Mouse (Mus musculus) ES-Bruce4 (cell line): Measurements from ENCODE around the gene Panx3. TPM values are rescaled to one million over a fixed set of nuclear protein-coding genes. Genes with fewer than 3 reads are reported as not detected.

ENCODE experiments used
- H3K27ac ChIP-seq: 2 replicates; pipeline ENCODE4 v1.5.1; 2012; ENCODE audit warnings: low read length, inconsistent platforms; ENCODE audit not compliant: insufficient read depth
- H3K27me3 ChIP-seq: 2 replicates; pipeline ENCODE4 v1.6.1; 2012; ENCODE audit warnings: mild to moderate bottlenecking, low read length, inconsistent platforms; ENCODE audit not compliant: control insufficient read depth, poor library complexity, insufficient read depth, severe bottlenecking
- H3K36me3 ChIP-seq: 2 replicates; pipeline ENCODE4 v1.6.1; 2012; ENCODE audit warnings: inconsistent platforms, mild to moderate bottlenecking, low read length, moderate library complexity; ENCODE audit not compliant: control insufficient read depth, poor library complexity, insufficient read depth, severe bottlenecking
- H3K4me1 ChIP-seq: one replicate; pipeline ENCODE4 v1.8.1; 2011; ENCODE audit warnings: low read length; ENCODE audit not compliant: control insufficient read depth, insufficient read depth
- H3K4me3 ChIP-seq: 2 replicates; pipeline ENCODE4 v1.5.1; 2011; ENCODE audit warnings: low read depth, mild to moderate bottlenecking, low read length
- H3K9ac ChIP-seq: 2 replicates; pipeline ENCODE4 v1.6.1; 2012; ENCODE audit warnings: low read depth, mild to moderate bottlenecking, inconsistent platforms; ENCODE audit not compliant: poor library complexity, severe bottlenecking
- H3K9me3 ChIP-seq: replicated peaks from 2 replicates; pipeline ENCODE4 v1.6.1; 2012; ENCODE audit warnings: mild to moderate bottlenecking, low read length, inconsistent platforms; ENCODE audit not compliant: control insufficient read depth, poor library complexity, insufficient read depth, severe bottlenecking
- CTCF ChIP-seq: IDR thresholded peaks from one replicate; pipeline ENCODE4 v1.8.1; 2011; ENCODE audit warnings: low read depth, low read length
- EP300 ChIP-seq: IDR thresholded peaks from 2 replicates; pipeline ENCODE4 v1.6.1; 2011; ENCODE audit warnings: low read depth, low read length; ENCODE audit not compliant: insufficient read depth
- POLR2A ChIP-seq: IDR thresholded peaks from one replicate; pipeline ENCODE4 v1.8.1; 2011; ENCODE audit warnings: low read length; ENCODE audit not compliant: insufficient read depth
- polyA plus RNA-seq: library from polyadenylated mRNA; stranded (reverse); fragments of >200 nt; gene quantifications from 2 replicates; pipeline ENCODE4 v1.2.4, GENCODE M21; 2011; ENCODE audit warnings: low read depth; ENCODE audit not compliant: missing spikeins, insufficient read depth, insufficient read length

Panx3 gene
- polyA plus RNA-seq, 1 experiment, result not detected

DNA sequence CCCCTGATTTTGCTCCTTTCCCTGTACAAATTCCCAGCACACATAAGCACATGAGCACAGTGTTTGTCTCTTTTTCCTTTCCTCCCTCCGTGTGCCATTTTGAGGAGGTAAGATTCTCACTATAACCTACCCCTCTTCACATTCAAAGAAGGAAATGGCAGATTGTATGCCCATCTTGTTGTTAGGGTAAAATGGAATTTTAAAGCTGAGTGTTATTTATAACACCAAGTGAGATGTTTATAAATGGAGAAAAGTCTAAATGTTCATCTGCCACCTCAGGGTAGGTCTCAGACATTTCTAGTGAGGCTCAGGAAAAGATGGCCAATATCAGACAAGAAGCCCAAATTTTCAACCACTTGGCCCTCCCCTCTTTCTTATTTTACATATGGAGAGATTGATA lies 44.5 kb downstream of the Panx3 start:
- TF ChIP-seq EP300 (no peak), POLR2A (no peak), CTCF (no peak)
- Histone ChIP-seq H3K27ac (no peak overlapping the region), H3K4me1 (no peaks in the 10 kb centered on the region), H3K4me3 (no peak overlapping the region), H3K36me3 (no peaks in the 10 kb centered on the region), H3K27me3 (no peaks in the 10 kb centered on the region), H3K9ac (no peak overlapping the region), H3K9me3 (no peaks in the 10 kb centered on the region)

- TF ChIP-seq CTCF, result no peak
- no peak for TF ChIP-seq POLR2A
- no peak for TF ChIP-seq EP300
- no peak overlapping the region for H3K9ac ChIP-seq
- H3K9me3 ChIP-seq, result no peaks in the 10 kb centered on the region
- H3K27me3 ChIP-seq, result no peaks in the 10 kb centered on the region
- no peaks in the 10 kb centered on the region for H3K4me1 ChIP-seq
- H3K27ac ChIP-seq, result no peak overlapping the region
- no peak overlapping the region for H3K4me3 ChIP-seq
- no peaks in the 10 kb centered on the region for H3K36me3 ChIP-seq
These were observed 45.1 kb downstream of the Panx3 start for GRCm38 (mm10) chr9:37623981-37624380.

- no peaks in the 10 kb centered on the region for H3K27me3 ChIP-seq
- no peak overlapping the region for H3K4me3 ChIP-seq
- H3K27ac ChIP-seq, result no peak overlapping the region
- H3K9me3 ChIP-seq, result no peaks in the 10 kb centered on the region
- TF ChIP-seq POLR2A, result no peak
- no peak for TF ChIP-seq EP300
- TF ChIP-seq CTCF, result no peak
- no peaks in the 10 kb centered on the region for H3K4me1 ChIP-seq
- H3K36me3 ChIP-seq, result no peaks in the 10 kb centered on the region; the same call in 1 of the 2 replicates
- no peak overlapping the region for H3K9ac ChIP-seq
These were observed 47.7 kb downstream of the Panx3 start for GRCm38 (mm10) chr9:37621290-37621689.

DNA sequence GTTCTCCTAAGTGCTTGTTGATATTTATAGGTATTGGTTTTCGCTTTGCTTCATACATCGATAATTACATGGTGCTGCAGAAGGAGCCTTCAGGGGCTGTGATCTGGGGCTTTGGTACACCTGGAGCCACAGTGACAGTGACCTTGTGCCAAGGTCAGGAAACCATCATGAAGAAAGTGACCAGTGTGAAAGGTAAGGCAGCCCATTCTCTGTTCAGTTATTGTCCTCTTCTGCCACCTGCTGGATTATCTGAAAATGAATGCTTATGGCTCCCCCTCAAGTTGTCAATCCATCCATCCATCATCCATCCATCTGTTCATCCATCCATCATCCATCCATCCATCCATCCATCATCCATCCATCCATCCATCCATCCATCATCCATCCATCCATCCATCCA lies 52.3 kb downstream of the Panx3 start:
- Histone ChIP-seq H3K27me3 (no peaks in the 10 kb centered on the region), H3K27ac (no peak overlapping the region), H3K9ac (no peak overlapping the region), H3K4me3 (no peak overlapping the region), H3K9me3 (no peaks in the 10 kb centered on the region), H3K4me1 (peaks cover 2% of the 10 kb centered on the region), H3K36me3 (no peaks in the 10 kb centered on the region; the same call in 1 of the 2 replicates)
- TF ChIP-seq CTCF, result peak; percentile 39
- TF ChIP-seq POLR2A, result no peak

DNA sequence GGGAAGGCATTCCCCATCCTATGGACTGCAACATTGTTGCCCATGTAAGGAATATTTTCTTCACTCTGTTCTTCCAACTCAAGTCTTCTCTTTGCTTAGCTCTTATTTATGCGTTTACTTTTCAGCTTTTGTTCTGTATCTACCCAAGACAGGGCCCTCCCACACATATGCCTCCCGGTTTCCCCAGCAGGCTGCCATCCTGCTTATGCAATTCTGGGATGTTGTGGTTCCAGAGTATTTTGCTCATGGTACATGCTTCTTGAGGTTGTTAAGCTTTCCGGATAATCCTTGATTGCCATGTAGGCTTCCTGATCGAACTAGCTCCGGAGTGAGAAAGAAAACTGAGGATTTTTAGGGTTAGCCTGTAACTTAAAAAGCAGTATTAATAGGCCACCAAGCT lies 53.8 kb downstream of the Panx3 start:
- Histone ChIP-seq H3K27ac (no peak overlapping the region), H3K27me3 (no peaks in the 10 kb centered on the region), H3K4me3 (no peak overlapping the region), H3K9ac (no peak overlapping the region), H3K36me3 (no peaks in the 10 kb centered on the region; the same call in 1 of the 2 replicates), H3K9me3 (no peaks in the 10 kb centered on the region), H3K4me1 (peaks cover 2% of the 10 kb centered on the region)
- TF ChIP-seq EP300 (no peak), CTCF (no peak), POLR2A (no peak)

GRCm38 (mm10) chr9:37614316-37614715 lies 54.7 kb downstream of the Panx3 start:
- TF ChIP-seq POLR2A (no peak), CTCF (no peak), EP300 (no peak)
- peak overlapping the region; percentile 84 for H3K4me3 ChIP-seq
- no peaks in the 10 kb centered on the region; the same call in 1 of the 2 replicates for H3K36me3 ChIP-seq
- no peaks in the 10 kb centered on the region for H3K9me3 ChIP-seq
- no peak overlapping the region for H3K27ac ChIP-seq
- H3K9ac ChIP-seq, result peak overlapping the region; percentile 50; the same call in 1 of the 2 replicates
- peaks cover 2% of the 10 kb centered on the region for H3K4me1 ChIP-seq
- H3K27me3 ChIP-seq, result no peaks in the 10 kb centered on the region

DNA sequence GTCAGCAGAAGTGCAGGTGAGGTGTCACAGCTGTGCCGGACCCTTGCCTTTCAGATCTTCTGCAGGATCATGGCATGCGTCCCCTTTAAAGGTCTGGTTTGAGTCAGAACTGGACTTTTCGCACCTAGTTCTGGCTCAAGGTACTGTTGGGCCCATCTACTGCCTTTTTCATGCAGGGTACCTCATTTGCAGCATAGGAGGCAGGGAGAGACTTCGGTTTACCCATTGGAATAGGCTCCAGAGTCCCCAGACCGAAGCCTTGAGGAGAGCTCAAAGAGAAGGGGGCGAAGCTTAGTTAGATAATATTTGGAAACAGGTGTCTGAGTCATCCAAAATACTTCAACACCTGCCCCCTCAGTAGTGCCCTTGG lies 55.1 kb downstream of the Panx3 start:
- peak overlapping the region; percentile 50 for H3K9ac ChIP-seq
- no peak for TF ChIP-seq CTCF
- TF ChIP-seq POLR2A, result peak; percentile 22
- no peak for TF ChIP-seq EP300
- peak overlapping the region; percentile 10; the same call in 1 of the 2 replicates for H3K27ac ChIP-seq

More for the DNA sequence above, 55.1 kb downstream of the Panx3 start:
- H3K4me1 ChIP-seq, result peaks cover 2% of the 10 kb centered on the region
- H3K27me3 ChIP-seq, result no peaks in the 10 kb centered on the region
- no peaks in the 10 kb centered on the region for H3K9me3 ChIP-seq
- peak overlapping the region; percentile 84 for H3K4me3 ChIP-seq
- no peaks in the 10 kb centered on the region; the same call in 1 of the 2 replicates for H3K36me3 ChIP-seq
